Mouse (Mus musculus) lung, postnatal 25 days (tissue): Measurements from ENCODE around the gene Drg1.

Experiments
- DNase-seq: peaks from one replicate; pipeline ENCODE4 v3.0.0; 2022; ENCODE audit warnings: low spot score

The Drg1 gene

GRCm38 (mm10) chr11:3266079-3266685 is at the start of gene Drg1:
Drg1 (minus strand) TSS chr11:3266415.
- peak; percentile 96 for DNase-seq

- peak; percentile 72 for DNase-seq
Measured at GRCm38 (mm10) chr11:3314148-3314547, 47.9 kb upstream of the Drg1 start.

- no peak for DNase-seq
Measured at GRCm38 (mm10) chr11:3313294-3313693, 47.1 kb upstream of the Drg1 start.

DNA sequence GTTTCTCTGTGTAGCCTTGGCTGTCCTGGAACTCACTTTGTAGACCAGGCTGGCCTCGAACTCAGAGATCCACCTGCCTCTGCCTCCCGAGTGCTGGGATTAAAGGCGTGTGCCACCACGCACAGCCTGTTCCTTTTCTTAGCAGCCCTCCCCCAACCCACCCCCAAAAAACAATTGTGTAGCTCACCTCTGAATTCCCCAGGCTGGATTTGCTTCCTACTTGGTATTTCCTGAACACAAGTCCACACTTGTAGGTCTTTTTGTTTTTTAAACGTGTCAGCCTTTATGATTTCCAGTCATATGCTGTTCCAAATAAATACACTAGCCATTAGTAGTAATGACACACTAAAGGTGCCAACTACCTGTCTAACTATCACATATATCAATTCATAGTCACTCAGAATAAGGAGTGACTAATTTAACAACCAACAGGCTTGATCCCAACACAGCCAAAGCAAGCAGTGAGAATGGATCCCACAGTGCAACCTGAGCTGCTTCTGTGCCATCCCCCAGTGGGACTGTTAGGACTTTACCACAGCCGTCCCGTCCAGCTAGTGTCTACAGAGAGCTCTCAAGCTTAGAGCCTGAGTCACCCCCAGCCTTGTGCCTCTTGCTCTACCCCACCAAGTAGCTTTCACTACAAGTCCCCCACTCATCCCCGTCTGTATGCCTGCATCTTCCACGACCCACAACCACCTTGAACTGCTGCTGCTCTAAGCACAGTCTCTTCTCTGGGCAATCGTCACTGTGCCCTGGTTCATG is 45.6 kb upstream of the Drg1 start:
- DNase-seq = no peak

- no peak for DNase-seq
Measured at GRCm38 (mm10) chr11:3310789-3311585, 44.8 kb upstream of the Drg1 start.

DNA sequence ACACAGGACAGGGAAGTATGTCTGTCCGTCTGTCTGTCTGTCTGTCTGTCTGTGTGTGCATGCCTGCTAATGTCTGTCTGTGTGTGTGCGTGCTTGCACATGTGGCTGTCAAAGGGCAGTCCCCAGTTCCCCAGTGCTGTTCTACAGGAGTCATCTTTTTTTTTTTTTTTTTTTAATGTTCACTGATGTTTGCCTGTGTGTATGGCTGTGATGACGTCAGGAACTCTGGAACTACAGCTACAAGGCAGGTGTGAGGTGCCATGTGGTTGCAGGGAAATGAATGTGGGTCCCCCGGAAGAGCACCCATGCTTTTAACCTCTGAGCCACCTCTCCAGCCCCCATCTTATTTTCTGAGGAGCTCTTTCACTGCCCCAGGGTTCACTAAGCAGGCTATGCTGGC is 43.7 kb upstream of the Drg1 start:
- DNase-seq = no peak

GRCm38 (mm10) chr11:3307875-3308274 is 41.7 kb upstream of the Drg1 start:
- no peak for DNase-seq

DNA sequence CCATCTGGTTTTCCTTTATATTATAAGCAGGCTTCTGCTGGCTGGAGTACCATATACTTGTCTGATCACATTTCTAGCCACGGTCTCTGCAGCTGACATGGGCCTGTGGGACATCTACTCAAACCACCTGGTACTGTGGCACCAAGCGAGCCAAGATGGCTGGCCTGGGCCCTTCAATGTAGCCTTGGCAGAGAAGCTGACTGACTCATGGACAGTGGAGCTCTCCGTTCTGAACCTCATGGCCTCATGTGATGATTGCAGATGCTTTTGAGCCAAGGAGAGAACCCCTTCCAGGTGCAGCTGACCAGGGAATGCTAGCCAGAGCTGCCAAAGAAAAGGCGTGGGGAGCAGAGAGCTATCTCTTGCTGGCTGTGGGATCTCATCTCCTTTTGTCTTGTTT is 39.6 kb upstream of the Drg1 start:
- no peak for DNase-seq

DNA sequence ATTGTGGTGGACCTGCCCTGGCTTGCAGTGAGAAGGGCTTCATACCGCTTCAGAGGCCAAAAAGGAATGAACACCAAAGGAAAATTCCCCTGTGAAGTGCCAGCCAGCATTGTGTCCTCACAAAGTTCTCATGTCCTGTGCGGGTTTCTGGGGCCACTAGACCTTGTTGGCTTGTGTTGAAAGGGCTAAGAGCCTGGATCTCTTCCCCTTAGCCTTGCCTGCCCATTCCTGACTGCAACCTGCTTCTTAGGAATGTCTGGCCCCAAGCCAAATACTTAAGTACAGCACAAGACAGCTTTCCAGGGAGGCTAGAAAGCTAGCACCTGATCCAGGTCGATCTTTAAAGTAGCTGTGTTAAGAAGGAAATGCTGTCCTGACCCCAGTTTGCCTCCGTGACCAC is 36.6 kb upstream of the Drg1 start:
- DNase-seq = peak; percentile 78

DNA sequence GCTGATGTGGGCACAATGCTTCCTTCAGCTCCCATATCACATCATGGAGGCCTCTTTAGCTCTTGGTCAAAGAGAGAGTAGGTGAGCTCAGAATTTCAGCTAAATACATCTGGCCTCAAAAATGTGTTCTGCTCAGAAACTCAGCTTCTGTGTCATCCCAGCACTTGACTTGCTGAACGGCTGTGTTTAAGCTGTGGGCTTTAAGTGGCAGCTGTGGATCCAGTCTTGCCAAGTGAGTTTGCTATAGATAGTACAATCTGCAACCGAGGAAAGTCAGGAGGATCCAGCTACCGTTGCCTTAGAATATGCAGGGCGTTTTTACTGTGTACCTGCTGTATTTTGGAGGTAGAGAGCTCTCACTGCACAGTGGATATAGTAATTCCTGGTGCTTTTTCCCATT is 36.2 kb upstream of the Drg1 start:
- no peak for DNase-seq

DNA sequence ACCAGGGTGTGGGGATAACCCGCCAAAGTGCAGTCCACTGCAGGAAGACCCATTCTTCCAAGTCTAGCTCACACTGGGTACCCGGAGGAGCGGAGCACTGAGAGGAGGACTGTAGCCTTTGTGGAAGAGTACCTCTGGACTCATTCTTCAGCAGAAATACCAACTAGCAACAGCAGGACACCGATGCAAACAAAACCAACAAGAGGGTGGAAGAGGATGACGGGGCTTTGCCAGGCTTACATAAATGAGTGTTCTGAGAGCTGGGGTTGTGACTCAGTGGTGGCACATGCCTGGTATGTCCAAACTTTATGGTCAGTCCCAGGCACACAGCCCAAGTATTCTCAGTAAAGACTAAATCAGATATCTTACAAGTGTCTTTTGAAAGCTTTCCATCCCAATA is 34.9 kb upstream of the Drg1 start:
- no peak for DNase-seq

- DNase-seq = no peak
Measured at GRCm38 (mm10) chr11:3298813-3299185, 32.6 kb upstream of the Drg1 start.

DNA sequence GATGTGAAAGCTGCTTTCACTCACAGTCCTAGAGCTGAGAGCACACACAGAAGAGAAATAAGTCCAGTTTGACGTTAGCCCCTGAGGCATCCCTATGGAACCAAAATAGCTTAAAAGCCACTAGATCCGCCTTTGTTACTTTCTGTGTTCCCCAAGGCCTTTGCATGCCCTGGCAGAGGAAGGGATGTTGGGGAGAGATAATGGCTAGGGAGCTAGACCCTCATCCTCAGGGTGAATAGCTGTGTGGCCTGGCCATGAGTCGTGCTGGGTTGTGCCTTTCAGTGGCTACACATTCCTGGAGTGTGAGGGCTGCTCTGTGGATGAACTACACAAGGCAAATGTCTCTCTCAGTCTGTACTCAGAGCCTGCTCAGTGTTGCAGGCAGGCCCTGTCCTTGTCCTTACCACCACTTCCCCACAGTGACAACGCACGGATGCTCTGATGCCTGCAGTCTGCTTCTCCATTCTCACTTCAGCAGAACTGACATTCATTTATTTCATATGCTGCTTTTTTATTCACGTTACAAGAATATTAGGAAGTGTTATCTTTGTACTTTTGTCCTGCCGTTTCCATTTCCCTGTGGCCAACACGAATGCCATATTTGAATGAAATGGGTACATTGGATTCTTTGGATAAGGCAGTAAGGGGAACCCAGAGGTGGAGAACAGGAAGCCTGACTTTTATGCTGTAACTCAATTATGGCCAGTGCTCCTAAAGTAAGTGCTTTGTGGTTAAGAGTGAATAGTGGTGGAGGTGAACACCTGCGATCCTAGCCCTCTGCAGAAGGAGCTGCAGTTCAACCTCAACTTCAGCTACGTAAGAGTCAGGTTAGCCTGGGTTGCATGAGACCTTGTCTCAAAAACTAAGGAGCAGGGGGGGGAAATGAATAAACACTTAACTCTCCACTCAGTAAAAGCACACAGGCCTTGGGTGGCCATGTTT is 31.9 kb upstream of the Drg1 start:
- no peak for DNase-seq

- DNase-seq = no peak
Measured at GRCm38 (mm10) chr11:3296056-3296455, 29.8 kb upstream of the Drg1 start.

GRCm38 (mm10) chr11:3294641-3295040 is 28.4 kb upstream of the Drg1 start:
- DNase-seq = no peak

DNA sequence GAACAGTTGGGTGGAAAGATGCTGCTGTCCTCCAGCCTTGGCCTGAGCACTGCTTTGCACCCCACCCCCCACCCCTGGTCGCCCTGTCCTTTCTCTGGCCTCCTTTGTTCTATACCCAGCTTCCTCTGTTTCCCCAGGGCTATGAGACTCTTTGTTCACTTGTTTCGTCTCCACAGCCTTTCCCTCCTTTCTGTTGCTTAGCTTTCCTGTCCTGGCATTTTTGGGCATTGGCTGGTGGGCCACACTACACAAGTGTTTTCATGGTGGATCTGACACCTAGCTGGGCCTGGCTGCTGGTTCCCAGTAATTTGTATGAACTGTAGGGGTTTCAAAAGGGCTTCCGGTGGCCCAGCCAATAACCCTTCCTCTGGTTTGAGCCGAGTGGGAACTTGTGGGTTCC is 27.1 kb upstream of the Drg1 start:
- DNase-seq = no peak

DNA sequence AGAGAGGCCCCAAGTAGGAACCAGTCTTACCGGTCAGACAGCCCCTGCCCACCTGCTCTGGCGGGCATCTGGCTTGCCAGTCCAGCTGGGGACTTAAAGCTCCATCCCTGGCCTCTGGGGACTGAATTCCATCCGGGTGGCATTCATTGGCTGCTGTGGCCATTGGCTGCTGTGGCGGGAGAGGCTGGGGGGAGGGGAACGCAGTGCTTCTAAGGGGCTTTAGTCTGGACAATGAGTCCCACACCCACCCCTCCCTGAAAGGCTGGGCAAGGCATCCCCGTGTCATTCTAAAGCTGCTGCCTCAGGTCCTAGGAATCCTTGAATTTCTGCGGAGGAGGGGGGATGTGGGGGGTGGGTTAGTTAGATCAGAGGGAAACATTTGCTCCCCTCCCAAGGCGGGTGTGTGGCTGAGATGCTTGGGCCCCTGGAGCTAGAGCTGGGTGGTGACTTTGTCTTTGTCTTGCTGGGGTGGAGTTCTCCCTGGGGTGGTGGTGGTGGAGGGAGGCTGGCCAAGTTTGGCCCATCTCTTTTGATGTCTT is 26.6 kb upstream of the Drg1 start:
- DNase-seq = peak; percentile 58

- peak; percentile 48 for DNase-seq
Measured at GRCm38 (mm10) chr11:3292062-3292421, 25.8 kb upstream of the Drg1 start.

- no peak for DNase-seq
Measured at GRCm38 (mm10) chr11:3291311-3292061, 25.3 kb upstream of the Drg1 start.

GRCm38 (mm10) chr11:3290640-3291310 is 24.6 kb upstream of the Drg1 start:
- DNase-seq = no peak
